Mouse (Mus musculus) embryonic facial prominence, embryonic 10.5 days (tissue): Measurements from ENCODE around the gene Gtf3c1. TPM values are rescaled to one million over a fixed set of nuclear protein-coding genes. Genes with fewer than 3 reads are reported as not detected.

Experiments used
- DNase-seq: peaks from one replicate; pipeline ENCODE4 v3.0.0-alpha.2; 2017; ENCODE audit warnings: low spot score
- H3K27ac ChIP-seq: fragments of 300-500 bp; sonication (generic); replicated peaks from 2 replicates; pipeline ENCODE4 v1.5.1; 2016; ENCODE audit warnings: mild to moderate bottlenecking
- H3K27me3 ChIP-seq: fragments of 300-500 bp; sonication (generic); replicated peaks from 2 replicates; pipeline ENCODE4 v1.6.1; 2016; ENCODE audit warnings: low read depth, mild to moderate bottlenecking; ENCODE audit not compliant: poor library complexity, severe bottlenecking
- H3K36me3 ChIP-seq: fragments of 300-500 bp; sonication (generic); replicated peaks from 2 replicates; pipeline ENCODE4 v1.6.1; 2016; ENCODE audit warnings: mild to moderate bottlenecking, moderate library complexity
- H3K4me1 ChIP-seq: fragments of 300-500 bp; sonication (generic); 2 replicates; pipeline ENCODE4 v1.6.1; 2016
- H3K4me3 ChIP-seq: fragments of 300-500 bp; sonication (generic); 2 replicates; pipeline ENCODE4 v1.5.1; 2016; ENCODE audit warnings: mild to moderate bottlenecking, moderate library complexity
- H3K9me3 ChIP-seq: fragments of 300-500 bp; sonication (generic); 2 replicates; pipeline ENCODE4 v1.6.1; 2016; ENCODE audit warnings: mild to moderate bottlenecking
- WGBS: fragments of 180-500 bp; shearing (Covaris S2); methylation state at CpG from one replicate; pipeline ENCODE4 v1.1.7; 2016; 5-methylcytosine and 5-hydroxymethylcytosine counted together
- polyA plus RNA-seq: library from polyadenylated mRNA; unstranded; fragments of >200 nt; fragmentation: Nextera tagmentation; extraction: Ambion mirVana; gene quantifications from 2 replicates; pipeline ENCODE4 v1.2.1, GENCODE M21; 2016

Gene Gtf3c1
- polyA plus RNA-seq = 49.3 and 52.1 TPM in 2 replicates

GRCm38 (mm10) chr7:125707593-125708022, at the start of gene Gtf3c1, which contains the start of gene D430042O09Rik:
Gene Gtf3c1, minus strand, starts transcription at chr7:125707780.
Gene D430042O09Rik, plus strand, starts transcription at chr7:125707888.
- H3K4me3 ChIP-seq = peak within 1 kb of the TSS; percentile 97
- H3K4me1 ChIP-seq = peaks cover 49% of the 10 kb centered on the region
- H3K27me3 ChIP-seq = no peaks in the 10 kb centered on the region
- H3K27ac ChIP-seq = peak within 1 kb of the TSS; percentile 94
- WGBS = under 1% methylated on average over 45 of the region's 45 CpGs
- DNase-seq = peak; percentile 100
- no peaks in the 10 kb centered on the region for H3K9me3 ChIP-seq
- peaks cover 42% of the 10 kb centered on the region for H3K36me3 ChIP-seq

GRCm38 (mm10) chr7:125756806-125757205, 49.2 kb upstream of the Gtf3c1 start:
- DNase-seq = no peak
- Histone ChIP-seq H3K9me3 (no peaks in the 10 kb centered on the region), H3K4me3 (no peak overlapping the region), H3K36me3 (peaks cover 10% of the 10 kb centered on the region), H3K27me3 (no peaks in the 10 kb centered on the region; the same call in 1 of the 2 replicates), H3K4me1 (peaks cover 5% of the 10 kb centered on the region), H3K27ac (no peak overlapping the region)
- 82% methylated on average over 6 of the region's 6 CpGs for WGBS

GRCm38 (mm10) chr7:125753326-125753715, 45.7 kb upstream of the Gtf3c1 start:
- no peaks in the 10 kb centered on the region for H3K27me3 ChIP-seq
- H3K27ac ChIP-seq = no peak overlapping the region
- H3K4me3 ChIP-seq = no peak overlapping the region
- no peaks in the 10 kb centered on the region for H3K36me3 ChIP-seq
- H3K9me3 ChIP-seq = no peaks in the 10 kb centered on the region
- no peak for DNase-seq
- peaks cover 2% of the 10 kb centered on the region; the same call in 1 of the 2 replicates for H3K4me1 ChIP-seq
- WGBS = 86% methylated on average over 3 of the region's 3 CpGs

GRCm38 (mm10) chr7:125752699-125753325, 45.2 kb upstream of the Gtf3c1 start:
- no peak for DNase-seq
- Histone ChIP-seq H3K9me3 (no peaks in the 10 kb centered on the region), H3K4me3 (no peak overlapping the region), H3K36me3 (no peaks in the 10 kb centered on the region), H3K27me3 (no peaks in the 10 kb centered on the region), H3K27ac (no peak overlapping the region), H3K4me1 (peaks cover 2% of the 10 kb centered on the region; the same call in 1 of the 2 replicates)
- WGBS = 88% methylated on average over 7 of the region's 7 CpGs

- Histone ChIP-seq H3K27ac (no peak overlapping the region), H3K36me3 (no peaks in the 10 kb centered on the region)
Measured at GRCm38 (mm10) chr7:125748186-125748585, 40.6 kb upstream of the Gtf3c1 start.

GRCm38 (mm10) chr7:125747316-125747690, 39.7 kb upstream of the Gtf3c1 start:
- Histone ChIP-seq H3K4me3 (no peak overlapping the region), H3K4me1 (peaks cover 2% of the 10 kb centered on the region; the same call in 1 of the 2 replicates), H3K27ac (no peak overlapping the region), H3K9me3 (no peaks in the 10 kb centered on the region), H3K27me3 (no peaks in the 10 kb centered on the region), H3K36me3 (no peaks in the 10 kb centered on the region)
- DNase-seq = peak; percentile 14
- 63% methylated on average over 7 of the region's 7 CpGs for WGBS

More at GRCm38 (mm10) chr7:125748186-125748585, 40.6 kb upstream of the Gtf3c1 start:
- no peak overlapping the region for H3K4me3 ChIP-seq
- H3K9me3 ChIP-seq = no peaks in the 10 kb centered on the region
- H3K27me3 ChIP-seq = no peaks in the 10 kb centered on the region
- DNase-seq = peak; percentile 15
- H3K4me1 ChIP-seq = peaks cover 2% of the 10 kb centered on the region; the same call in 1 of the 2 replicates
- WGBS = 51% methylated on average over 3 of the region's 3 CpGs

GRCm38 (mm10) chr7:125746621-125747315, 39.2 kb upstream of the Gtf3c1 start:
- peaks cover 2% of the 10 kb centered on the region; the same call in 1 of the 2 replicates for H3K4me1 ChIP-seq
- DNase-seq = no peak
- 87% methylated on average over 2 of the region's 2 CpGs for WGBS
- H3K27me3 ChIP-seq = no peaks in the 10 kb centered on the region
- no peaks in the 10 kb centered on the region for H3K9me3 ChIP-seq
- H3K4me3 ChIP-seq = no peak overlapping the region
- H3K27ac ChIP-seq = no peak overlapping the region
- no peaks in the 10 kb centered on the region for H3K36me3 ChIP-seq

- H3K27me3 ChIP-seq = no peaks in the 10 kb centered on the region
- H3K4me3 ChIP-seq = no peak overlapping the region
- no peaks in the 10 kb centered on the region for H3K36me3 ChIP-seq
- H3K4me1 ChIP-seq = peaks cover 8% of the 10 kb centered on the region
- whole genome bisulfite sequencing = 79% methylated on average over 1 of the region's 1 CpGs
- no peaks in the 10 kb centered on the region for H3K9me3 ChIP-seq
- DNase-seq = no peak
- H3K27ac ChIP-seq = no peak overlapping the region
Measured at GRCm38 (mm10) chr7:125744774-125745173, 37.2 kb upstream of the Gtf3c1 start.

- peaks cover 8% of the 10 kb centered on the region for H3K4me1 ChIP-seq
- WGBS = 50% methylated on average over 1 of the region's 1 CpGs
- no peak overlapping the region for H3K27ac ChIP-seq
- no peaks in the 10 kb centered on the region for H3K27me3 ChIP-seq
- no peaks in the 10 kb centered on the region for H3K9me3 ChIP-seq
- no peak overlapping the region for H3K4me3 ChIP-seq
- DNase-seq = no peak
- H3K36me3 ChIP-seq = no peaks in the 10 kb centered on the region; the same call in 1 of the 2 replicates
Measured at GRCm38 (mm10) chr7:125741271-125741703, 33.7 kb upstream of the Gtf3c1 start.

GRCm38 (mm10) chr7:125740521-125740920, 32.9 kb upstream of the Gtf3c1 start:
- Histone ChIP-seq H3K4me3 (no peak overlapping the region), H3K27ac (no peak overlapping the region), H3K36me3 (no peaks in the 10 kb centered on the region; the same call in 1 of the 2 replicates), H3K27me3 (no peaks in the 10 kb centered on the region), H3K9me3 (no peaks in the 10 kb centered on the region), H3K4me1 (peaks cover 8% of the 10 kb centered on the region)
- 81% methylated on average over 2 of the region's 2 CpGs for WGBS
- DNase-seq = no peak

- WGBS = 88% methylated on average over 4 of the region's 4 CpGs
- Histone ChIP-seq H3K36me3 (no peaks in the 10 kb centered on the region; the same call in 1 of the 2 replicates), H3K27me3 (no peaks in the 10 kb centered on the region), H3K4me3 (no peak overlapping the region), H3K9me3 (no peaks in the 10 kb centered on the region), H3K27ac (no peak overlapping the region), H3K4me1 (peaks cover 8% of the 10 kb centered on the region)
- DNase-seq = no peak
Measured at GRCm38 (mm10) chr7:125736366-125737015, 28.9 kb upstream of the Gtf3c1 start.

- 89% methylated on average over 4 of the region's 4 CpGs for WGBS
- Histone ChIP-seq H3K36me3 (no peaks in the 10 kb centered on the region; the same call in 1 of the 2 replicates), H3K9me3 (no peaks in the 10 kb centered on the region), H3K27me3 (no peaks in the 10 kb centered on the region), H3K27ac (no peak overlapping the region), H3K4me3 (no peak overlapping the region), H3K4me1 (0 out of 2 replicates have a peak, but pooled peaks cover 2% of the 10 kb centered on the region)
- no peak for DNase-seq
Measured at GRCm38 (mm10) chr7:125733791-125734190, 26.2 kb upstream of the Gtf3c1 start.
